Mouse (Mus musculus) forebrain, embryonic 15.5 days (tissue): Measurements from ENCODE around the gene Gm6169. TPM values are rescaled to one million over a fixed set of nuclear protein-coding genes. Genes with fewer than 3 reads are reported as not detected.
"Not testable (repeated sequence)": the region's sequence is repeated elsewhere in the genome, so short reads cannot be mapped to it uniquely, and the experiment has no call there.

Source experiments
- ATAC-seq: fragments of 200-750 bp; cut with Nextera tagmentation; replicated peaks from 2 replicates; pipeline ENCODE4 v1.8.0; 2017; ENCODE audit warnings: mild to moderate bottlenecking, moderate TSS enrichment, moderate library complexity
- H3K27ac ChIP-seq: fragments of 300-500 bp; sonication (generic); replicated peaks from 2 replicates; pipeline ENCODE4 v1.5.1; 2015; ENCODE audit warnings: mild to moderate bottlenecking, inconsistent platforms
- H3K27me3 ChIP-seq: fragments of 300-500 bp; sonication (generic); 2 replicates; pipeline ENCODE4 v1.6.1; 2015; ENCODE audit warnings: inconsistent platforms
- H3K36me3 ChIP-seq: fragments of 300-500 bp; sonication (generic); 2 replicates; pipeline ENCODE4 v1.6.1; 2015; ENCODE audit warnings: mild to moderate bottlenecking, inconsistent platforms
- H3K4me1 ChIP-seq: fragments of 300-500 bp; sonication (generic); 2 replicates; pipeline ENCODE4 v1.6.1; 2015; ENCODE audit warnings: inconsistent platforms
- H3K4me2 ChIP-seq: fragments of 300-500 bp; sonication (generic); replicated peaks from 2 replicates; pipeline ENCODE4 v1.6.1; 2015; ENCODE audit warnings: mild to moderate bottlenecking, inconsistent platforms
- H3K4me3 ChIP-seq: fragments of 300-500 bp; sonication (generic); 2 replicates; pipeline ENCODE4 v1.5.1; 2015; ENCODE audit warnings: mild to moderate bottlenecking, inconsistent platforms
- H3K9ac ChIP-seq: fragments of 300-500 bp; sonication (generic); replicated peaks from 2 replicates; pipeline ENCODE4 v1.6.1; 2015; ENCODE audit warnings: mild to moderate bottlenecking, inconsistent platforms
- H3K9me3 ChIP-seq: fragments of 300-500 bp; sonication (generic); 2 replicates; pipeline ENCODE4 v1.6.1; 2016; ENCODE audit warnings: inconsistent platforms
- WGBS: fragments of 180-500 bp; shearing (Covaris S2); methylation state at CpG from one replicate; pipeline ENCODE4 v1.1.7; 2015; ENCODE audit warnings: mixed read lengths; 5-methylcytosine and 5-hydroxymethylcytosine counted together
- polyA plus RNA-seq: library from polyadenylated mRNA; unstranded; fragments of >200 nt; fragmentation: Nextera tagmentation; extraction: Ambion mirVana; gene quantifications from 2 replicates; pipeline ENCODE4 v1.2.1, GENCODE M21; 2015

Gm6169 gene
- polyA plus RNA-seq = 0.92 and 1.5 TPM in 2 replicates

DNA sequence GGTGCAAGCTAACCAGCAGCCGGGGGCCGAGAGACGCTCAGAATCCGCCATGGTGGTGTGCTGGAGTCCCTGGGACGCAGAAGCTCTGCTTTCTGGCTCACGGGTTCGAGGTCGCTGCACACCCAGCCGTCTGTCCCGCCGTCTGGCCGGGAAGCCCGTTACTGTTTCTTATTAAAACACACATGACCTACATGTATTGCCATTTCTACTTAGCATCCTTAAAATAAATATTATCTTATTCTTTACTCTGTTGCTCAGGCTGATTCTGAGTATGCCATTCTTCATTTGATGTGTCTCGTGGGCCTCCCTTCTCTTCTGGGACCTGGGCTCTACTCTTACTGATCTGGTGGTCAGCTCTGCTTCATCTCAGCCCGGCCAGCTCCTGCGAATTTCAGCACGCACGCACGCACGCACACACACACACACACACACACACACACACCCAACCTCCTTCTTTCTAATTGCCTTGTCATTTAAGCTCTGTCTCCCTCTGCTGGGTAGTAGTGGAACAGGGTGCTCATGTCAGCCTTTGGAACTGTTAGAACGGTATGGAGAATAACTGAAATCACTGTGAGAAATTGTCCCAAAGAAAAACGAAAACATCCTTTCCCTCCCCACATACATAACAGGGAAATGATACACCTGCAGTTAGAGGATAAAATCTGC is at the start of gene Gm6169:
TSS of gene Gm6169 (minus strand) at position 51 of the 666 bp plus-strand sequence.
- Histone ChIP-seq H3K9ac (no peak within 1 kb of the TSS), H3K4me2 (no peak within 1 kb of the TSS), H3K27me3 (no peaks in the 10 kb centered on the region), H3K36me3 (no peaks in the 10 kb centered on the region; the same call in 1 of the 2 replicates), H3K27ac (no peak within 1 kb of the TSS), H3K4me3 (no peak within 1 kb of the TSS), H3K9me3 (no peaks in the 10 kb centered on the region), H3K4me1 (no peaks in the 10 kb centered on the region)
- WGBS = 74% methylated on average over 22 of the region's 22 CpGs
- ATAC-seq = peak; percentile 68

GRCm38 (mm10) chr13:97145834-97146233 is 46.8 kb upstream of the Gm6169 start:
- no peaks in the 10 kb centered on the region for H3K4me1 ChIP-seq
- no peak for ATAC-seq
- no peaks in the 10 kb centered on the region for H3K9me3 ChIP-seq
- no peak overlapping the region for H3K4me3 ChIP-seq
- H3K27me3 ChIP-seq = no peaks in the 10 kb centered on the region
- 60% methylated on average over 4 of the region's 4 CpGs for WGBS
- no peak overlapping the region for H3K4me2 ChIP-seq
- H3K36me3 ChIP-seq = peaks cover 50% of the 10 kb centered on the region
- no peak overlapping the region for H3K9ac ChIP-seq
- H3K27ac ChIP-seq = no peak overlapping the region

DNA sequence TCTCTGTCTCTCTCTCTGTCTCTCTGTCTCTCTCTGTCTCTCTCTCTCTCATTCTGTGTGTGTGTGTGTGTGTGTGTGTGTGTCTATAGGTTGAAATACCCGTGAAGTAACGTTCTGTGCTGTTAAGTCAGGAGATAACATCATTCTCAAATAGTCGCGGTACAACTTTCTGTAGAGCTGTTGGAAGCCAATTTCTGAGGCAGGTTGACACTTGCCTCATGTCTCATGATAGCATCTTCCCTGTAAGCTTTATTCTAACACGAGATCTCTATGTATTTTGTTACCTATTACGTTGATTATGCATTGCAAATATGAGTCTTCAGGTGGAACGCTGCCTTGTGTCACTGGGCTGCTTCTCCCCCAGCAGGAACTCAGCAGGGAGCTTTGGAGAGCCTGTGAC is 43.3 kb upstream of the Gm6169 start:
- H3K9ac ChIP-seq = no peak overlapping the region
- no peaks in the 10 kb centered on the region for H3K9me3 ChIP-seq
- no peak overlapping the region for H3K4me2 ChIP-seq
- no peak overlapping the region for H3K4me3 ChIP-seq
- 93% methylated on average over 7 of the region's 7 CpGs for WGBS
- ATAC-seq = no peak
- H3K27me3 ChIP-seq = no peaks in the 10 kb centered on the region
- peaks cover 9% of the 10 kb centered on the region for H3K4me1 ChIP-seq
- H3K27ac ChIP-seq = no peak overlapping the region
- peaks cover 25% of the 10 kb centered on the region for H3K36me3 ChIP-seq

- H3K9ac ChIP-seq = peak overlapping the region; percentile 84
- H3K4me2 ChIP-seq = peak overlapping the region; percentile 50
- H3K9me3 ChIP-seq, H3K27me3 ChIP-seq: not testable (repeated sequence)
- 38% methylated on average over 8 of the region's 8 CpGs for WGBS
- H3K4me1 ChIP-seq = peaks cover 14% of the 10 kb centered on the region
- ATAC-seq = peak; percentile 15; the same call in 1 of the 2 replicates
- peak overlapping the region; percentile 74 for H3K4me3 ChIP-seq
- H3K27ac ChIP-seq = peak overlapping the region; percentile 92
- peaks cover 20% of the 10 kb centered on the region for H3K36me3 ChIP-seq
Observed at GRCm38 (mm10) chr13:97138404-97138931, 39.4 kb upstream of the Gm6169 start.

DNA sequence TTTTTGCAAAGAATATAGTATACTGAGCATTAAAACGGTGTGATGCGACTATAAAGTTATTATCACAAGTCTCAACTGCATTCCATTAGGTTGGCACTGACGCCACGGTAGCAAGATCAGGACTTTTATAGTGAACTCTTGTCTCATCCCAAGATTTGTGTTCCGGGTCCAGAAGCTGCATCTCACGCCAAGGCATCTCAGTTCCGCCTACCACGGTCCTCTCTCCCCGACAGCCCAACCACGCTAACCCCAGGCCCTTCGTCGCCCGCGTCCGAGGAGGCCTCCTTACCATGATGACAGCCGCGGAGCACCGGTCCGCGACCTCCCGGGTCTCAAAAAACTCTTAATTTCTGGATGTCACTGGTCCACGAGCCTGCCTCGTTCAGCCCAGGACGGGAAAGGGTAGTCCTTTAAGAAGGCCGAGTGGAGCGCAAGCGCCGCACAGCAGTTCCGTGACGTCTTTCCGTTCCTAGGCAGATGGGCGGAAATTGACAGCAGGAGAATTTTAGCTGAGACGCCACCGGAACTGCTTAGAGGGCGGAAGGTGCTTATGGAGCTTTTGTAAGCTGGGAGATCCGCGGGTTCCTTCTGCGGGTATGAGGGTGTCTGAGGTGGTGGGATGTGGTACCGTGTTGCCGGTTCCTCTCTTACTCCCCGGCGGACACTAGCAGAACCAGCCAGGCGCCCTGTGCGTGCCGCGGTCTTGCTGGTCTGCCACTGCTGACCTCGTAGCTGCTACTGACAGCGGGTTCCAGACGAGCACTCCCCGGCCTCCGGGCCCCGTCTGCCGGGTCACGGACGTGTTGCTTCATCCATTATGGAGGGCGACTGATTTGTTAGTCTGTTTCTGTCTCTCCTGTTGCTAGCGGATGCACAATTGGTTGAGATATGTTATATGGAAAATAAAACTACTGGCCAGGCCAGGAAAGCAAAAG is 38.7 kb upstream of the Gm6169 start, which contains the start of the genes Gfm2 and Nsa2:
TSS of gene Gfm2 (plus strand) at position 472 of the 935 bp plus-strand sequence.
TSS of gene Nsa2 (minus strand) at position 472 of the 935 bp plus-strand sequence.
- ATAC-seq = peak; percentile 99
- peak within 1 kb of the TSS; percentile 74 for H3K4me3 ChIP-seq
- H3K9me3 ChIP-seq = no peaks in the 10 kb centered on the region
- H3K27ac ChIP-seq = peak within 1 kb of the TSS; percentile 92
- H3K4me1 ChIP-seq = peaks cover 14% of the 10 kb centered on the region
- peak within 1 kb of the TSS; percentile 57 for H3K4me2 ChIP-seq
- H3K27me3 ChIP-seq = no peaks in the 10 kb centered on the region
- WGBS = under 1% methylated on average over 57 of the region's 57 CpGs
- H3K36me3 ChIP-seq = peaks cover 20% of the 10 kb centered on the region
- H3K9ac ChIP-seq = peak within 1 kb of the TSS; percentile 84

DNA sequence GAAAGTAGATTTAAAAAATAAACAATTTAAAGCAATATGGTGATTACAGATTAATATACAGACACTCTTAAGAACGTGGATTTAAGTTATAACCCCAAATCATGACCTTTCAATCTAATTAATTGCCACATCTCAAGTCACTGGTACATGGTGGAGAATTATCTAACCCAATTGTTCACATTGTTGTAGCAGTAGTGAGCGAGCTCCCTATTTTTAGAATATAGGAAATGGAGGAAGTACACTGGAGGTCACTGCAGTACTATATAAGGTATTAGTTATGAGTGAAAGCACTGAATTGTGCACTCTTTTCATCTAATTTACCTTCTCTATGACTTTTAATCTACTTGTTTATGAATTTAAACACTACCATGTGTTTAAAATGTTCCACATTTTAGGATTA is 31.4 kb upstream of the Gm6169 start:
- H3K36me3 ChIP-seq = peaks cover 32% of the 10 kb centered on the region
- H3K4me3 ChIP-seq, H3K4me2 ChIP-seq, H3K9me3 ChIP-seq, H3K27ac ChIP-seq, H3K27me3 ChIP-seq, H3K4me1 ChIP-seq, H3K9ac ChIP-seq, ATAC-seq: not testable (repeated sequence)
- no CpG with 5 or more reads among the region's 2 CpGs for WGBS

DNA sequence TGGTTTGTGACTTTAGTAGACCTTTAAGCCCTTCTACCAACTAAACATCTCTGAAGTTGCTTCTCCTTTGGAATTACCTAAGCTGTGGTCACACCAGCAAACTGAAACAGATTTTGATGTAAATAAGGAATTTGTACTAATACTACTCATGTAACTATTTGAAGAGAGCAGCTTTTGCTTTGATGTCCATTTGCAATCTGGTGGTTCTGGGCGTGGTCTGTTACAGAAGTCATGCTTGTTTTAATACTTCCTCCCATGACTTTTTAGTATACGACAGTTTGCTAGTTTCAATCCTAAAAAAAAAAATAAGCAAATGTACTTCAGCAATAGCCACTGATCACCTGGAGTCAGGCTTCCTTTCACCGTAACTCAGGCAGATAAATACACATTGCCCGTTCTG is 30.6 kb upstream of the Gm6169 start:
- not testable (repeated sequence) for ATAC-seq, H3K4me3 ChIP-seq, H3K4me1 ChIP-seq, H3K9me3 ChIP-seq, H3K27ac ChIP-seq, H3K9ac ChIP-seq, H3K4me2 ChIP-seq, H3K27me3 ChIP-seq
- WGBS = 90% methylated on average over 4 of the region's 4 CpGs
- H3K36me3 ChIP-seq = peaks cover 29% of the 10 kb centered on the region

DNA sequence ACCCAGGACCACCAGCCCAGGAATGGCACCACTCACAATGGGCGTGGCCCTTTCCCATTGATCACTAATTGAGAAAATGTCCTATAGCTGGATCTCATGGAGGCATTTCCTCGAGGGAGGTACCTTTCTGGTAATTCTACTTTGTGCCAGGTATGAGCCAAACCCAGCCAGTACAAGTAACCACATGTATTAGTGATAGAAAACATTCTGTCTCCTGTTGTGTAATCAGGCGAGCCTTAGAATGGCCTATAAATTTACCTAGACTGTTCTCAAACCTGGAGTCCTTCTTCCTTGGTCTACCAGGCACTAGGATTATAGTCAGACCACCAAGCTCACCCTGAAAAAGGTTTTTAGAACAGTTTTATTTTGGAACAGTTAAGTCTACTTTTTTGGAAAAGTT is 22.3 kb upstream of the Gm6169 start:
- Histone ChIP-seq H3K4me2 (no peak overlapping the region), H3K4me1 (no peaks in the 10 kb centered on the region), H3K9ac (no peak overlapping the region), H3K27ac (no peak overlapping the region), H3K36me3 (peaks cover 8% of the 10 kb centered on the region), H3K4me3 (no peak overlapping the region), H3K9me3 (no peaks in the 10 kb centered on the region), H3K27me3 (no peaks in the 10 kb centered on the region)
- ATAC-seq = no peak
- 78% methylated on average over 3 of the region's 3 CpGs for WGBS

GRCm38 (mm10) chr13:97109046-97109445 is 10.0 kb upstream of the Gm6169 start:
- ATAC-seq = no peak

DNA sequence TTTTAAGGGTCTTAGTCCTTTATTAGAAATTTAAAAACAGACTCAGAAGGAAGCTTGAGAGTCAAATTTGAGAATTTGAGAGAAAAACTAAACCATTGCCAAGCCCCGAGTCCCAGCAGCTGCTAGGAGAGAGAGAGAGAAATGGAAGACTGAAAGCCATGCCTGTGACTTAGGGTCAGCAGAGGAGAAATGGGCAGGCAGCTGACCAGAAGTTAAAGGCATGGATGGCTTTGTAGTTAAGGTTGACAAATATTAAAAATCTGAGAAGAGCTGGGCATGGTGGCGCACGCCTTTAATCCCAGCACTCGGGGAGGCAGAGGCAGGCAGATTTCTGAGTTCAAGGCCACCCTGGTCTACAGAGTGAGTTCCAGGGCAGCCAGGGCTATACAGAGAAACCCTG is 8.7 kb upstream of the Gm6169 start:
- H3K9me3 ChIP-seq, H3K9ac ChIP-seq, H3K36me3 ChIP-seq, H3K27me3 ChIP-seq, H3K4me1 ChIP-seq, H3K27ac ChIP-seq, H3K4me2 ChIP-seq, ATAC-seq, H3K4me3 ChIP-seq: not testable (repeated sequence)
- WGBS = 95% methylated on average over 4 of the region's 4 CpGs

More at GRCm38 (mm10) chr13:97109046-97109445, 10.0 kb upstream of the Gm6169 start:
- Histone ChIP-seq H3K4me1 (no peaks in the 10 kb centered on the region), H3K9ac (no peak overlapping the region), H3K4me3 (no peak overlapping the region), H3K27ac (no peak overlapping the region), H3K36me3 (peaks cover 9% of the 10 kb centered on the region), H3K9me3 (no peaks in the 10 kb centered on the region), H3K27me3 (no peaks in the 10 kb centered on the region), H3K4me2 (no peak overlapping the region)
- WGBS = 76% methylated on average over 4 of the region's 4 CpGs

DNA sequence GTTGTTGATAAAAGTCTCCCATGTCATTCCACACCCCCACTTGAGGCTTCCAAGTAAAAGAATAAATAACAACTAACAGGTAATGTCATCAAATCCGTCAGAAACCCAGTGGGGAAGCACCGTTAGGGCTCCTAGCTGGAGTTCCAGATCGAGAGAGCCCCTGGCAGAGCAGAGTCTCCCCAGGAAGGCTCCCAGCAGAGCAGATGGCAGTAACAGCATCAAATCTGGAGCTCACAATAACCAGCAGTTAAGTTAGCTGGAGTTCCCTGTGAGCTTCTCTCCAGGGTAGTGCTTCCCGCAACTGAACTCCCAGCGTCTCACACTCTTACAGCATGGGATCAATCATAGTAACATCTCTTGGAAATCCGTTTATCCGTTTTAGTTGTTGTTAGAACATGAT is 6.0 kb upstream of the Gm6169 start:
- no peaks in the 10 kb centered on the region for H3K4me1 ChIP-seq
- WGBS = 68% methylated on average over 7 of the region's 7 CpGs
- no peak overlapping the region for H3K9ac ChIP-seq
- no peaks in the 10 kb centered on the region for H3K27me3 ChIP-seq
- H3K4me3 ChIP-seq = no peak overlapping the region
- no peak for ATAC-seq
- H3K9me3 ChIP-seq = no peaks in the 10 kb centered on the region
- no peak overlapping the region for H3K4me2 ChIP-seq
- H3K36me3 ChIP-seq = 0 out of 2 replicates have a peak, but pooled peaks cover 2% of the 10 kb centered on the region
- no peak overlapping the region for H3K27ac ChIP-seq

DNA sequence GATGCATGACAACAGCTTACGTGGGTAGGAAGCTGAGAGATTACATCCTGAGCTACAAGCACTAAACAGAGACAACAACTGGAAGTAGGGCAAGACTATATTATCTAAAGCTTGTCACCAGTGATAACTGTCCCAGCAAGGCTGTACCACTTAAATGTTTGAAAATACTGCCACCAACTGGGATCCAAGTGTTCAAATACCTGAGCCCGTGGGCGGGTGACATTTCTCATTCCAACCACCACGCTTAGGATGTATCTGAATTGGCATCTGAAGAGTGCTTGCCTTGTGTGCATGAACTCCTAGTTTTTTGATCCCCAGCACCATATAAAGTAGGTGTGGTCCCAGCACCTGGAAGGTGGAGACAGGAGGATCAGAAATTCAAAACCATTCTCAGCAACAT is 3.3 kb downstream of the Gm6169 start:
- no peaks in the 10 kb centered on the region; the same call in 1 of the 2 replicates for H3K36me3 ChIP-seq
- H3K27ac ChIP-seq = no peak overlapping the region
- no peak overlapping the region for H3K4me2 ChIP-seq
- no peak overlapping the region for H3K4me3 ChIP-seq
- H3K9ac ChIP-seq = no peak overlapping the region
- ATAC-seq = no peak
- 91% methylated on average over 4 of the region's 4 CpGs for WGBS
- H3K4me1 ChIP-seq = no peaks in the 10 kb centered on the region
- H3K27me3 ChIP-seq = no peaks in the 10 kb centered on the region
- H3K9me3 ChIP-seq = no peaks in the 10 kb centered on the region
